Mouse (Mus musculus) heart, postnatal 0 days (tissue): Measurements from ENCODE around the gene Pla2g4d.

Experiments
- CTCF ChIP-seq: IDR thresholded peaks from 2 replicates; pipeline ENCODE4 v1.5.1; 2016; ENCODE audit warnings: antibody characterized with exemption, control low read depth, low read depth
- EP300 ChIP-seq: IDR thresholded peaks from 2 replicates; pipeline ENCODE4 v1.6.1; 2016; ENCODE audit warnings: antibody characterized with exemption, low read depth

DNA sequence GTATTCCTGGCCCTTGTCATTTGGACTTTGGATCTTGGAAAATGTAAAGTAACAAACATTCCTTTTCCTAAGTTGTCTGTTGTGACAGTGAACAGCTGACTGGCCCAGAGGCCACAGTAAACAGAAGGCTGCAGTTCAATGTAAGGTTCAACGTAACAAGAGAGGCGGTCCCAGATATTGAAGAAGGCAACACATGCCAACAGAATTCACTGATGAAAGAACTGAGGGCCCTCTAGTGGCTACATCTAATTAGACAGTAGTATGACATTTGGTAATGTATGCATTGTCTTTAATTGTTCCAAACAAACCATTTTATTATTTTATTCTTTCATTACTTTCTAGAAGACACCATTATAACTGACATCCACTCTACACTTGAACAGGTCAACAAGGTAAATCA lies 48.9 kb upstream of the Pla2g4d start:
- 0 out of 2 replicates have a peak, but pooled peaks have one; percentile 26 for TF ChIP-seq CTCF
- no peak for TF ChIP-seq EP300
